Mouse (Mus musculus) CD4-positive, CD25-positive, alpha-beta regulatory T cell, adult 4 months (primary cell): ENCODE data around the gene Clba1. TPM values are rescaled to one million over a fixed set of nuclear protein-coding genes. Genes with fewer than 3 reads are reported as not detected.
A peak's percentile ranks its signal among the peaks of the same experiment; 100 is the strongest.

Experiments used
- ATAC-seq: one replicate; pipeline ENCODE4 v1.8.0; 2017
- polyA plus RNA-seq, 2 experiments: library from polyadenylated mRNA; unstranded; fragments of 100-300 nt; shearing (Covaris generic); gene quantifications; one replicate each; pipeline ENCODE4 v1.2.1; 2017

Clba1 gene
- polyA plus RNA-seq, 2 experiments from 2014 or later: 0.22 TPM; not detected in 1

DNA sequence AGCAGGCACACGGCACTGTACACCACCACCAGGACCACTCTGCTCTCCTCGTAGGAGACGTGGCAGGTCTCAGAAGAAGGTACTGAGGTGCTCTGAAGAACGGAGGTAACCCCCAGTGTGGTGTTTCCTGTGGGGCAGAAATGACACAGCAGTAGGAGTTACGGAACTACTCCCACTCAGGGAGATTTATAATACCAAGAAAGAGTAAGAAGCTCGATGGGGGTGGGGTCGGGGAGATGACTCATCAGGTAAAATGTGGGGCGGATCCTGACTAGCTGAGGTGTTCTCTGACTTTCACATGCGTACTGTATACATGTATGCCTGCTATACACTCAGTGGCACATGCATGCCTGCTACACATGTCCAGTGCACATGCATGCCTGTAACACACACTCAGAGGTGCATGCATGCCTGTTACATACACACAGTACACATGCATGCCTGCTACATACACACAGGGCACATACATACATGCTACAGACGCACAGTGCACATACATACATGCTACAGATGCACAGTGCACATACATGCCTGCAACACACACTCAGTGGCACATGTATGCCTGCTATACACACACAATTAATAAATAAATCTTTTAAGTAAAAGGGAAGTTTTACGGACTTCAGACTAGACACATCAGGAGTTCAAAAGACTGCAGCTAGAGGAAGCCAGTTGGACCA is 44.5 kb downstream of the Clba1 start:
- peak; percentile 50 for ATAC-seq

DNA sequence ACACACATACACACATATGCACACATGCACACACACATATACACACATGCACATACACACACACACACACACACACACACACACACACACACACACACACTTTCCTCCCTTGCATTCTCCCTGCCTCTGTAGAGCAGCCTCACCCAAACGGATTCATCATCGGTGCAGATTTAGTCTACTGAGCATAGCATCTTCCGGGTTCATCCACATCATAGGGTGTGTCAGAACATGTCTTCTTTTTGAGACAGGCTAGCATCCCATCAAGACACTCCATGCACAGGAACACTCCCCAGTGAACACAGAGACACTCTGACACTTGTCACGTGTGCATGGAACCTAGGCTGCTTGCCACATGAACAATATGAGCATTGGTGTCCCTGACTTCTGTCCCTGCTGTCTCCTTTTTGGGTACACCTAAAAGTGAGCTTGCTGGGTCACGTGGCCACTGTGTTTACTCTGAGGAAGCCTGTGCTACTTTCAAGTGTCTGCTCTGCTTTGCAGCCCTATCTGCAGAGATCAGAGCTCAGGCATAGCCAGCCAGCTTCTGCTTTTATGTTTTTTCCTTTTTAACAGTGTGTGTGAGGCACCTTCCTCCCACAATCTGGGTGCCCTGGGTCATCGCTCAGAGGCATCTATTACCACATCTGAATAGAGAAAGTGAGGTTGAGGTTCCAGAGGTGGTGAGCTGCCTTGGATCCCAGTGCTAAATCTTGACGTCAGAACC is 46.0 kb downstream of the Clba1 start:
- peak; percentile 70 for ATAC-seq

- no peak for ATAC-seq
Observed at GRCm38 (mm10) chr12:112856338-112856737, 47.6 kb downstream of the Clba1 start.

DNA sequence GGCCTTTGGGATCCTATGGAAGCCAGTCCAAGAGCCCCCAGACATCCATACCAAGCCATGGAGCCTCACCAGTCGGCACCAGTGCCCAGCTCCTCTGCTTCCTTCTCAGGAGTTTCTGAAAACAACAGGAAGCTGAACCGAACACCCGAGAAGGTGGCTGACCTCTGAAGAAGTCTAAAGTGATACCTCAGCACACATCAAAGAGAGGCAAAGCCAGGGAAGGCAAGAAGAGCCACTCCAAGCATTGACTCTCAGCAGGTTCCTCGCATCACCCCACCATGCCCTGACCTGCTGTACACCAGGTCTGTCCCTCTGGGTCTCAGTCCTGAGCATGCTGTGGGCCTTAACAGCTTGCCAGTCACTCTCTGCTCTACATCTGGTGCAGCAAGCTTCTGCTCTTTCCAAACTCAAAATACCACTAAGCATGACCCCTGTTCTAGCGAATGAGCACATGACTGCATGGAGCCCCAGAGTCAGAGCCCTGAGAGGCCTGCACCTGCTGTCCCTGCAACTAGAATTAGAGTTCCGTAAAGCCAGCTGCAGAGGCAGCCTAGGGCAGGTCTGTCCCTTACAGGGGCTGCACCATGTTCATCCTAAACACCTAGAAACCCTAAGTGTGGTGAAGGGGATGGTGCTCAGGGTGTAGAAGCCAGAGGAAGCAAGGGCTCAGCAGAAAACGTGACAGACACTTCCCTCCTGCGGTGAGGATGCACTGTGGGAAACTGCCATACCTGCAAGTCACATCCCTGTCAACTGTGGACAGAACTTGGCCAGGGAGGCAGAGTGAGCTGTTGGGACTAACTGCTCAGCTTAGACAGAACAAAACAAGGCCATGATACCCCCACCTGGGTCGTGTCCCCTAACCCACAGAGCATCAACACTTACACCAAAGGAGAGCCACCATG is 48.5 kb downstream of the Clba1 start:
- ATAC-seq: no peak

DNA sequence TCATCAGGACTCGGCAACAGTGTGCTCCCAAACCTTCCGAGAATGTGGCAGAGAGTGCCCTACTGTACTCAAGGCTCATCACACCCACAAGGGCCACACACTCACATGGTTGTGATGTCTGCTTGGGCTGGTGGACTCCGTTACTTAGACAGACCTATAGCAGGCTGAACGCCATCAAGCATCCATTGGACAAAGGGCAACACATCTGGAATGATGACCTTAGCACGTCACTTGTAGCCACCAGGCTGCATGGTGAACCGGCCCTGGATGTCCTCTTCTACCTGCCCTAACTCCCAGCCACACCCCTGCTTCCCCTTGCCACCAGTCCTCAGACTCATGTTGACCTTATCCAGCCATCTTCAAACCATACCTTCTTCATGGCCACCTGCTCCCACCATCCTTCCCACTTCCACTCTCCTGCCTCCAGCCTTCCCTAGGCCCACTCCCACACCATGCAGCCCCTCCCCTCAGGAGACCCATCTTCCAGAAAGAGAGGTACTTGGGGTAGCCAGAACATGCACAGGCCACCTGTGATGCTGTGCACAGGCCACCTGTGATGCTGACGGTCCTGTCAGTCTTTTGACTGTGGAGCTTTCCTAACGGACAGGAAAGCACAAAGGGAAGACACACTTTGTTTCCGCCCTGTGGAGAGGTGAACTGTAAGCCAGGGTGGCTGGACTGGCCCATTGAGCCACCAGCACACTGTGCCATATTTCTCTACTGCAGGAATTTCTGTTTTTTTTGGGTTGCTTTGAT is 50.0 kb downstream of the Clba1 start:
- no peak for ATAC-seq

GRCm38 (mm10) chr12:112859930-112860329 is 51.2 kb downstream of the Clba1 start:
- peak; percentile 60 for ATAC-seq

- ATAC-seq: peak; percentile 80
Observed at GRCm38 (mm10) chr12:112860765-112861164, 52.0 kb downstream of the Clba1 start.

- no peak for ATAC-seq
Observed at GRCm38 (mm10) chr12:112861911-112862321, 53.2 kb downstream of the Clba1 start.

DNA sequence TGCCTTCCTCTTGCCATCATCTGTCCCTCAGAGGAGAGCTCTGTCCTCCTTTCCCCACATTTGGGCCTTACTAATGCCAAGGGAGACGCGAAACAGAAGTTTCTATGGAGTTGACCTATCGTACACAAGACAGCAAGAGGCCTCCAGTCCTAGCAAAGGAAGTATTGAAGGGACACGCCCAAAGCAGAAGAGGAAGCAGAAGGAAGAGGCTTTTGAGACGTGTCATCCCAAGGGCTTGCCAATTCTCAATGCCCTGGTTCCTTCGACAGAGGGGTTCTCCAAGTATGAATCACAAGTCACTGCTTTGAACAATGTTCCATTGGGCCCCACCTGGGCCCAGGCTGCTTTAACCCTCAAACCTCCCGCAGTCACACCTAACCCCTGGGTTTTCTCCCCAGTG is 56.1 kb downstream of the Clba1 start:
- no peak for ATAC-seq

Other genes with a start within 250 kb of the Clba1 start
- 10 to 100 TPM in 1 of 2 experiments, 1 to 10 TPM in 1; 9.1 to 12.2 TPM for gene Inf2, start 220.2 kb upstream of the Clba1 start, polyA plus RNA-seq
- gene Adssl1, start 188.9 kb upstream of the Clba1 start, polyA plus RNA-seq: 1 to 10 TPM; 2.0 to 2.3 TPM
- gene Siva1, start 164.3 kb upstream of the Clba1 start, polyA plus RNA-seq: 10 to 100 TPM; 30.9 to 37.1 TPM
- 10 to 100 TPM; 14.6 to 18.4 TPM for gene Akt1, start 134.1 kb upstream of the Clba1 start, polyA plus RNA-seq
- gene Zbtb42, start 130.1 kb upstream of the Clba1 start, polyA plus RNA-seq: 1 to 10 TPM; 2.8 to 2.9 TPM
- 1 to 10 TPM; 2.4 to 4.9 TPM for gene Cep170b, start 88.5 kb upstream of the Clba1 start, polyA plus RNA-seq
- 1 to 10 TPM; 1.7 to 7.2 TPM for gene Pld4, start 48.3 kb upstream of the Clba1 start, polyA plus RNA-seq
- gene Ahnak2, start 6.3 kb upstream of the Clba1 start, polyA plus RNA-seq: not detected
- gene Cdca4, start 20.5 kb downstream of the Clba1 start, polyA plus RNA-seq: 10 to 100 TPM; 70.5 to 85.8 TPM
- 100 to 1,000 TPM in 1 of 2 experiments, 10 to 100 TPM in 1; 79.5 to 107 TPM for gene Gpr132, start 59.3 kb downstream of the Clba1 start, polyA plus RNA-seq
- gene Jag2, start 120.8 kb downstream of the Clba1 start, polyA plus RNA-seq: 1 to 10 TPM; 1.1 to 2.0 TPM
- gene Nudt14, start 133.2 kb downstream of the Clba1 start, polyA plus RNA-seq: 10 to 100 TPM; 38.1 to 42.5 TPM
- 1 to 10 TPM; 7.8 to 8.7 TPM for gene Btbd6, start 167.5 kb downstream of the Clba1 start, polyA plus RNA-seq
- gene Brf1, start 191.8 kb downstream of the Clba1 start, polyA plus RNA-seq: 10 to 100 TPM; 26.9 to 32.7 TPM
- gene Pacs2, start 205.6 kb downstream of the Clba1 start, polyA plus RNA-seq: 1 to 10 TPM; 5.8 to 7.3 TPM